8 mouse cellular contexts compared by ENCODE assay signal in the genomic region with DNA sequence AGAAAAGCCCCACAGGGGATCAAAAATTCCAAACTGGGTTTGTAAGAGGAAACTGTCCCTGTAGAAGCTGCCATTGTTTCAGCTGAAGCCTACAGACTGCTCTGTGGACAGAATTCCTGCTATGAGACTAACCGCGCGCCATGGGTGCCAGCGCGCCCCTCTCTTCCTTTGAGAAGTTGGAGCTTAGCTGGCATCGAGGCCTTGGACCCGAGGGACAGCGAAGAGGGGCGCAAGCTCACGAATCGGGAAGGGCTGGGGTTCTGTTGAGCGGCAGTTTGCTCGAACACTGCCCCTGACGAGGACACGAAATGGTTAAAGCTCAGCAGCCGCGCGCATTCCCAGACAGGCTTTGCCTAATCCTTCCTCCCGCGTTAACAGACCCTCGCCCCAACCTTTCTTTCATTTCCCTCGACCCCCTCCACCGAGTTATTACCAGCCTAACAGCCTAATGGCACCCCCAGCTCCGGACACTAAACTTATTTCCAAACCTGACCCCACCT. TPM values are rescaled to one million over a fixed set of nuclear protein-coding genes. Genes with fewer than 3 reads are reported as not detected.
A peak's percentile ranks its signal among the peaks of the same experiment; 100 is the strongest.
DNase-seq lines count a peak whose midpoint lies in the region; ATAC-seq and TF ChIP-seq lines count a peak whose summit lies in the region.

No protein-coding gene starts in this region.

- TF ChIP-seq POLR2A in kidney, adult 2 months (IDR thresholded peaks at IDR 0.05; ENCODE audit: low read depth, low read length) = no peak

- peak overlapping the region; percentile 57 for H3K4me3 ChIP-seq in kidney, adult 2 months (ENCODE audit: insufficient read depth, low read depth, low read length)
- peak overlapping the region; percentile 65 to 81 for H3K4me3 ChIP-seq in ES-E14 (ENCODE audit: insufficient read depth in 1 of 2, low read depth in 1 of 2, low read length in 2 of 2, poor library complexity in 1 of 2, severe bottlenecking in 1 of 2)
- peak overlapping the region; percentile 63 for H3K4me3 ChIP-seq in heart, postnatal 0 days (ENCODE audit: low read depth, low read length)
- H3K4me3 ChIP-seq in liver, embryonic 11.5 days (ENCODE audit: low read depth, low read length) = peak overlapping the region; percentile 67

- no peak overlapping the region for H3K9ac ChIP-seq in ES-E14 (ENCODE audit: insufficient read depth, low read depth, low read length, poor library complexity, severe bottlenecking)
- peak overlapping the region; percentile 52 for H3K9ac ChIP-seq in heart, postnatal 0 days (replicated peaks; ENCODE audit: low read depth, low read length)
- peak overlapping the region; percentile 30; the same call in 1 of the 2 replicates for H3K9ac ChIP-seq in liver, embryonic 11.5 days (ENCODE audit: low read depth, low read length)

- WGBS in kidney, adult 2 months = under 1% methylated on average over 24 of the region's 24 CpGs
- WGBS in heart, postnatal 0 days = under 1% methylated on average over 24 of the region's 24 CpGs
- WGBS in liver, embryonic 11.5 days = 0% methylated on average over 24 of the region's 24 CpGs

- in situ Hi-C loops in ES-E14 (cut with MboI; ENCODE audit: low sequenced_read_pairs in 2 of 2, unreplicated experiment in 2 of 2) = loop anchor here (10.0 to 25.0 kb wide), 4 partner anchors 820 to 1502 kb away; no protein-coding TSS in a partner anchor

- H3K27me3 ChIP-seq in kidney, adult 2 months (replicated peaks; ENCODE audit: control insufficient read depth, insufficient read depth, low read length) = no peaks in the 10 kb centered on the region
- peaks cover 13% of the 10 kb centered on the region for H3K27me3 ChIP-seq in heart, postnatal 0 days (ENCODE audit: control insufficient read depth, insufficient read depth, low read length)
- H3K27me3 ChIP-seq in liver, embryonic 11.5 days (replicated peaks; ENCODE audit: control insufficient read depth, insufficient read depth, low read length) = peaks cover 40% of the 10 kb centered on the region

- H3K4me1 ChIP-seq in kidney, adult 2 months (ENCODE audit: control insufficient read depth, insufficient read depth, low read length) = no peaks in the 10 kb centered on the region
- peaks cover 0 to 4% of the 10 kb centered on the region in 2 experiments; a peak in 1 of 4 replicates for H3K4me1 ChIP-seq in ES-E14 (ENCODE audit: control insufficient read depth in 2 of 2, insufficient read depth in 2 of 2, low read length in 2 of 2, poor library complexity in 1 of 2)
- H3K4me1 ChIP-seq in heart, postnatal 0 days (ENCODE audit: control insufficient read depth, insufficient read depth) = peaks cover 8% of the 10 kb centered on the region
- H3K4me1 ChIP-seq in liver, embryonic 11.5 days (replicated peaks; ENCODE audit: control insufficient read depth, insufficient read depth, low read length) = peaks cover 6% of the 10 kb centered on the region; the same call in 1 of the 2 replicates

- no peak for TF ChIP-seq EP300 in heart, postnatal 0 days (IDR thresholded peaks at IDR 0.05; ENCODE audit: low read depth)

- H3K27ac ChIP-seq in kidney, adult 2 months (ENCODE audit: insufficient read depth, low read depth, low read length) = peak overlapping the region; percentile 48
- no peak overlapping the region for H3K27ac ChIP-seq in ES-E14 (ENCODE audit: insufficient read depth, low read depth, low read length, poor library complexity, severe bottlenecking)
- peak overlapping the region; percentile 91 for H3K27ac ChIP-seq in heart, postnatal 0 days (ENCODE audit: low read depth)
- H3K27ac ChIP-seq in liver, embryonic 11.5 days (ENCODE audit: low read depth, low read length) = peak overlapping the region; percentile 70

- no peak for TF ChIP-seq CTCF in kidney, adult 2 months (conservative IDR thresholded peaks at IDR 0.05; ENCODE audit: insufficient read depth, insufficient read length, low read depth, low read length)
- no peak for TF ChIP-seq CTCF in heart, postnatal 0 days (IDR thresholded peaks at IDR 0.05; ENCODE audit: low read depth)

- peak overlapping the region; percentile 74 for H3K4me2 ChIP-seq in heart, postnatal 0 days (ENCODE audit: low read depth, low read length)
- H3K4me2 ChIP-seq in liver, embryonic 11.5 days = peak overlapping the region; percentile 82

- H3K36me3 ChIP-seq in kidney, adult 2 months (ENCODE audit: control insufficient read depth, insufficient read depth, low read length) = no peaks in the 10 kb centered on the region
- H3K36me3 ChIP-seq in ES-E14 (ENCODE audit: control insufficient read depth, insufficient read depth, low read length, poor library complexity, severe bottlenecking) = no peaks in the 10 kb centered on the region
- no peaks in the 10 kb centered on the region for H3K36me3 ChIP-seq in heart, postnatal 0 days (replicated peaks; ENCODE audit: control insufficient read depth, insufficient read depth, low read length)
- H3K36me3 ChIP-seq in liver, embryonic 11.5 days (ENCODE audit: control insufficient read depth, insufficient read depth, low read length) = no peaks in the 10 kb centered on the region

- peak; percentile 24 for DNase-seq in kidney, adult 2 months
- DNase-seq in kidney, adult 9 months = no peak
- no peak for DNase-seq in ES-E14 (ENCODE audit: low read depth, low spot score)
- DNase-seq in embryo, embryonic 11 days = peak; percentile 90
- peak; percentile 37 for DNase-seq in heart, postnatal 0 days (ENCODE audit: low spot score)
- peak; percentile 66 for DNase-seq in liver, embryonic 11.5 days (ENCODE audit: low spot score)
- DNase-seq in right cerebral cortex, postnatal 10 days (ENCODE audit: low spot score in 2 of 2) = peak; percentile 64 to 70

- ATAC-seq in heart, postnatal 0 days (ENCODE audit: insufficient read depth, low read depth) = peak; percentile 17
- ATAC-seq in liver, embryonic 11.5 days (replicated peaks; ENCODE audit: low FRiP score) = 0 out of 2 replicates have a peak, but pooled peaks have one; percentile 16
- ATAC-seq in CD4-positive, CD25-positive, alpha-beta regulatory T cell, adult 4 months = no peak

- H3K9me3 ChIP-seq in ES-E14 (ENCODE audit: control insufficient read depth, insufficient read depth, low read depth, low read length) = no peaks in the 10 kb centered on the region
- H3K9me3 ChIP-seq in heart, postnatal 0 days (replicated peaks; ENCODE audit: control insufficient read depth, low read length) = no peaks in the 10 kb centered on the region
- no peaks in the 10 kb centered on the region for H3K9me3 ChIP-seq in liver, embryonic 11.5 days (ENCODE audit: control insufficient read depth, low read length)

TF ChIP-seq in ES-E14, 5 proteins besides CTCF, POLR2A, EP300 and RAD21:
- no peak for TF ChIP-seq HCFC1 (IDR thresholded peaks at IDR 0.05; ENCODE audit: borderline replicate concordance, insufficient read depth, low read length)
- TF ChIP-seq ZC3H11A (IDR thresholded peaks at IDR 0.05; ENCODE audit: borderline replicate concordance, low read depth, low read length) = no peak

RNA-seq across cellular contexts. Expression of gene Fat4, which starts 1.8 kb away (rescaled TPM):
- 1.6 TPM in 2 replicates for polyA plus RNA-seq in kidney, adult 2 months (2012; rRNA removed)
- 0.21 and 0.94 TPM in 2 replicates for total RNA-seq in ES-E14 (2012; rRNA removed)
- total RNA-seq in heart, postnatal 0 days (2014; rRNA removed; ENCODE audit: low replicate concordance) = 14.0 and 16.1 TPM in 2 replicates
- 0.97 and 1.0 TPM in 2 replicates for polyA plus RNA-seq in heart, postnatal 0 days (2015; fragmentation: Nextera tagmentation; extraction: Ambion mirVana)
- 3.4 and 4.0 TPM in 2 replicates for polyA plus RNA-seq in liver, embryonic 11.5 days (2014; fragmentation: Nextera tagmentation; extraction: Ambion mirVana)
- polyA plus RNA-seq in CD4-positive, CD25-positive, alpha-beta regulatory T cell, adult 4 months (2017; shearing (Covaris generic)) = not detected

Comparison
In these comparisons a context has a peak if more than half of its experiments do, and no peak if none do; other contexts are left out.
1. DNase-seq: peak in kidney, adult 2 months (single experiment), embryo, embryonic 11 days (single experiment), heart, postnatal 0 days (single experiment), liver, embryonic 11.5 days (single experiment) and right cerebral cortex, postnatal 10 days (2 of 2); none in kidney, adult 9 months (single experiment) and ES-E14 (single experiment).
2. Peak in every context shown above with its lines, with median percentiles within 50 percentile points of each other: H3K4me3 ChIP-seq.